Mouse (Mus musculus): ENCODE results near the gene Gm20388. TPM values are rescaled to one million over a fixed set of nuclear protein-coding genes. Genes with fewer than 3 reads are reported as not detected.

The Gm20388 gene
- total RNA-seq, 4 experiments from 2014 or later: 0.17 to 15.1 (median 6.6) TPM

GRCm38 (mm10) chr8:120009284-120009683 lies 98.6 kb downstream of the Gm20388 start:
- DNase-seq (ENCODE audit: low spot score in 2 of 2): no peak

- DNase-seq (ENCODE audit: low spot score in 2 of 2): no peak
These were observed 101.8 kb downstream of the Gm20388 start for GRCm38 (mm10) chr8:120012491-120012890.

GRCm38 (mm10) chr8:120012927-120013326 lies 102.3 kb downstream of the Gm20388 start:
- DNase-seq (ENCODE audit: low spot score in 2 of 2): no peak

GRCm38 (mm10) chr8:120014267-120015023 lies 103.8 kb downstream of the Gm20388 start:
- no peak for DNase-seq (ENCODE audit: low spot score in 2 of 2)

- no peak for DNase-seq (ENCODE audit: low spot score in 2 of 2)
These were observed 105.3 kb downstream of the Gm20388 start for GRCm38 (mm10) chr8:120015916-120016315.

- DNase-seq (ENCODE audit: low spot score in 2 of 2): no peak
These were observed 105.8 kb downstream of the Gm20388 start for GRCm38 (mm10) chr8:120016424-120016823.

GRCm38 (mm10) chr8:120017349-120017748 lies 106.7 kb downstream of the Gm20388 start:
- no peak for DNase-seq (ENCODE audit: low spot score in 2 of 2)

GRCm38 (mm10) chr8:120017786-120018185 lies 107.1 kb downstream of the Gm20388 start:
- no peak for DNase-seq (ENCODE audit: low spot score in 2 of 2)

GRCm38 (mm10) chr8:120018379-120018778 lies 107.7 kb downstream of the Gm20388 start:
- DNase-seq (ENCODE audit: low spot score in 2 of 2): no peak

GRCm38 (mm10) chr8:120019297-120019696 lies 108.7 kb downstream of the Gm20388 start:
- DNase-seq (ENCODE audit: low spot score in 2 of 2): no peak

- no peak for DNase-seq (ENCODE audit: low spot score in 2 of 2)
These were observed 109.7 kb downstream of the Gm20388 start for GRCm38 (mm10) chr8:120020298-120020697.

- no peak for DNase-seq (ENCODE audit: low spot score in 2 of 2)
These were observed 115.6 kb downstream of the Gm20388 start for GRCm38 (mm10) chr8:120026199-120026598.

GRCm38 (mm10) chr8:120026991-120027390 lies 116.3 kb downstream of the Gm20388 start:
- no peak for DNase-seq (ENCODE audit: low spot score in 2 of 2)

- DNase-seq (ENCODE audit: low spot score in 2 of 2): no peak
These were observed 119.8 kb downstream of the Gm20388 start for GRCm38 (mm10) chr8:120030447-120030846.

GRCm38 (mm10) chr8:120032549-120033208 lies 122.0 kb downstream of the Gm20388 start:
- DNase-seq (ENCODE audit: low spot score in 2 of 2): no peak

- DNase-seq (ENCODE audit: low spot score in 2 of 2): peak in 1 of 2 experiments; percentile 17
These were observed 123.8 kb downstream of the Gm20388 start for GRCm38 (mm10) chr8:120034471-120034870.

GRCm38 (mm10) chr8:120036111-120036510 lies 125.5 kb downstream of the Gm20388 start:
- no peak for DNase-seq (ENCODE audit: low spot score in 2 of 2)

GRCm38 (mm10) chr8:120036578-120036977 lies 125.9 kb downstream of the Gm20388 start:
- DNase-seq (ENCODE audit: low spot score in 2 of 2): no peak

GRCm38 (mm10) chr8:120037199-120037598 lies 126.6 kb downstream of the Gm20388 start:
- no peak for DNase-seq (ENCODE audit: low spot score in 2 of 2)

GRCm38 (mm10) chr8:120037611-120038010 lies 127.0 kb downstream of the Gm20388 start:
- DNase-seq (ENCODE audit: low spot score in 2 of 2): no peak

- DNase-seq (ENCODE audit: low spot score in 2 of 2): no peak
These were observed 128.1 kb downstream of the Gm20388 start for GRCm38 (mm10) chr8:120038741-120039140.

GRCm38 (mm10) chr8:120039313-120039919 lies 128.8 kb downstream of the Gm20388 start:
- no peak for DNase-seq (ENCODE audit: low spot score in 2 of 2)
